Mouse (Mus musculus) testis, adult 2 months (tissue): ENCODE results near the gene 4930404N11Rik.

Experiments
- CTCF ChIP-seq: fragments of 200-500 bp; IDR thresholded peaks from 2 replicates; pipeline ENCODE4 v1.5.1; 2012; ENCODE audit warnings: low read depth, mild to moderate bottlenecking, inconsistent platforms, low read length, moderate library complexity; ENCODE audit not compliant: control insufficient read depth, insufficient read depth, insufficient replicate concordance
- POLR2A ChIP-seq: fragments of 200-500 bp; IDR thresholded peaks from 2 replicates; pipeline ENCODE4 v1.6.1; 2012; ENCODE audit warnings: low read depth, mild to moderate bottlenecking, inconsistent platforms, low read length, moderate library complexity; ENCODE audit not compliant: control insufficient read depth

DNA sequence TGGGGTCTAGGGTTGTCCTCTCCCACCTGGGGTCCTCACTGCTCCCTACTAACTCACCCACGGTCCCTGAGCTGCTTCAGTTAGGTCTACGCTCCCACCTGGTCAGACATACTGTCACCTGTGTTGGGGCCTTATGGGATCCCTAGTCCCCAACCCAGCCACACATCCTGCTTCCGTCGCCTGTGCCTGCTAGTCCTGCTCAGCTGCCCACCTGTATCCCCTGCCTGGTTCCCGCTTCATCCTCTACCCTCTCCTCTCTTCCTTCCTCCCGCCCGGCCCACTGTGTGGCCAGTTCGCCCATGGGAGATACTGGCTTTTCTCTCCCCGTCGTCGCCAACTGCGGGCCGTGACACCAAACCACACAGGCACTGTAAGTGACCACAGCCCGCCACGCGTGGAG is 50.0 kb downstream of the 4930404N11Rik start:
- no peak for TF ChIP-seq POLR2A
- TF ChIP-seq CTCF: no peak
